Mouse (Mus musculus): Measurements from ENCODE around the gene Cnr2. TPM values are rescaled to one million over a fixed set of nuclear protein-coding genes. Genes with fewer than 3 reads are reported as not detected.
"Not testable (repeated sequence)": the region's sequence is repeated elsewhere in the genome, so short reads cannot be mapped to it uniquely, and the experiment has no call there.

Cnr2 gene
- total RNA-seq, 2 experiments from 2014 or later, result 3.8 to 4.1 TPM

- no peak for DNase-seq (ENCODE audit: low spot score in 2 of 2)
Observed at GRCm38 (mm10) chr4:135930239-135930638, 35.0 kb downstream of the Cnr2 start.

GRCm38 (mm10) chr4:135931832-135932231 lies 36.6 kb downstream of the Cnr2 start:
- DNase-seq (ENCODE audit: low spot score in 2 of 2), result no peak

- no peak for DNase-seq (ENCODE audit: low spot score in 2 of 2)
Observed at GRCm38 (mm10) chr4:135934708-135935500, 39.7 kb downstream of the Cnr2 start.

- no peak for DNase-seq (ENCODE audit: low spot score in 2 of 2)
Observed at GRCm38 (mm10) chr4:135935502-135935901, 40.3 kb downstream of the Cnr2 start.

GRCm38 (mm10) chr4:135938858-135939257 lies 43.7 kb downstream of the Cnr2 start:
- no peak for DNase-seq (ENCODE audit: low spot score in 2 of 2)

GRCm38 (mm10) chr4:135941026-135941425 lies 45.8 kb downstream of the Cnr2 start:
- not testable (repeated sequence) for DNase-seq (ENCODE audit: low spot score in 2 of 2)

- no peak for DNase-seq (ENCODE audit: low spot score in 2 of 2)
Observed at GRCm38 (mm10) chr4:135942193-135942592, 47.0 kb downstream of the Cnr2 start.

- no peak for DNase-seq (ENCODE audit: low spot score in 2 of 2)
Observed at GRCm38 (mm10) chr4:135943389-135943788, 48.2 kb downstream of the Cnr2 start.

- no peak for DNase-seq (ENCODE audit: low spot score in 2 of 2)
Observed at GRCm38 (mm10) chr4:135945706-135946105, 50.5 kb downstream of the Cnr2 start.

GRCm38 (mm10) chr4:135946278-135946658 lies 51.1 kb downstream of the Cnr2 start, which contains the start of gene Hmgcl:
Hmgcl (plus strand) TSS chr4:135946448.
- peak; percentile 78 to 89 for DNase-seq (ENCODE audit: low spot score in 2 of 2)

- DNase-seq (ENCODE audit: low spot score in 2 of 2), result no peak
Observed at GRCm38 (mm10) chr4:135946659-135947301, 51.6 kb downstream of the Cnr2 start.

- DNase-seq (ENCODE audit: low spot score in 2 of 2), result no peak
Observed at GRCm38 (mm10) chr4:135948142-135948541, 52.9 kb downstream of the Cnr2 start.

GRCm38 (mm10) chr4:135949475-135949874 lies 54.3 kb downstream of the Cnr2 start:
- DNase-seq (ENCODE audit: low spot score in 2 of 2), result no peak

- no peak for DNase-seq (ENCODE audit: low spot score in 2 of 2)
Observed at GRCm38 (mm10) chr4:135949911-135950310, 54.7 kb downstream of the Cnr2 start.

GRCm38 (mm10) chr4:135950365-135950764 lies 55.2 kb downstream of the Cnr2 start:
- DNase-seq (ENCODE audit: low spot score in 2 of 2), result no peak

- DNase-seq (ENCODE audit: low spot score in 2 of 2), result no peak
Observed at GRCm38 (mm10) chr4:135951505-135951904, 56.3 kb downstream of the Cnr2 start.

- DNase-seq (ENCODE audit: low spot score in 2 of 2), result no peak
Observed at GRCm38 (mm10) chr4:135953179-135953578, 58.0 kb downstream of the Cnr2 start.

- peak in 1 of 2 experiments; percentile 63 for DNase-seq (ENCODE audit: low spot score in 2 of 2)
Observed at GRCm38 (mm10) chr4:135954241-135954640, 59.0 kb downstream of the Cnr2 start.

GRCm38 (mm10) chr4:135955886-135956285 lies 60.7 kb downstream of the Cnr2 start:
- DNase-seq (ENCODE audit: low spot score in 2 of 2), result no peak

GRCm38 (mm10) chr4:135958354-135958753 lies 63.2 kb downstream of the Cnr2 start:
- DNase-seq (ENCODE audit: low spot score in 2 of 2), result no peak

GRCm38 (mm10) chr4:135960717-135961116 lies 65.5 kb downstream of the Cnr2 start:
- peak; percentile 56 to 72 for DNase-seq (ENCODE audit: low spot score in 2 of 2)

- no peak for DNase-seq (ENCODE audit: low spot score in 2 of 2)
Observed at GRCm38 (mm10) chr4:135961709-135962108, 66.5 kb downstream of the Cnr2 start.

GRCm38 (mm10) chr4:135962198-135962597 lies 67.0 kb downstream of the Cnr2 start:
- no peak for DNase-seq (ENCODE audit: low spot score in 2 of 2)
